22 mouse cellular contexts compared by ENCODE assay signal in genomic region chr1:184717016-184717568, GRCm38 (mm10). TPM values are rescaled to one million over a fixed set of nuclear protein-coding genes. Genes with fewer than 3 reads are reported as not detected.
DNase-seq lines count a peak whose midpoint lies in the region; ATAC-seq and TF ChIP-seq lines count a peak whose summit lies in the region.
"Had no signal": no experiment of that assay in that cellular context is flagged by ENCODE, and none has a peak within 500 bp of the region (broad histone marks: within the 10 kb centered on the region; RNA-seq: fewer than 3 reads in every experiment).

No protein-coding gene starts in this region.

- under 1% methylated on average over 18 of the region's 18 CpGs for WGBS in hindbrain, embryonic 11.5 days
- WGBS in hindbrain, embryonic 13.5 days, result under 1% methylated on average over 18 of the region's 18 CpGs
- under 1% methylated on average over 18 of the region's 18 CpGs for WGBS in neural tube, embryonic 11.5 days
- WGBS in forebrain, embryonic 15.5 days, result under 1% methylated on average over 18 of the region's 18 CpGs

- peak; percentile 46; the same call in 1 of the 2 replicates for ATAC-seq in hindbrain, embryonic 11.5 days (ENCODE audit: low FRiP score)
- ATAC-seq in hindbrain, embryonic 13.5 days (ENCODE audit: low FRiP score), result no peak
- 0 out of 2 replicates have a peak, but pooled peaks have one; percentile 51 for ATAC-seq in neural tube, embryonic 11.5 days (ENCODE audit: insufficient read depth, low FRiP score, low TSS enrichment)
- ATAC-seq in forebrain, embryonic 15.5 days (replicated peaks), result no peak
- ATAC-seq: intestine, postnatal 0 days; liver, postnatal 0 days; lung, postnatal 0 days had no signal

- H3K27me3 ChIP-seq in hindbrain, embryonic 11.5 days (ENCODE audit: control insufficient read depth, insufficient read depth, low read length), result peaks cover 76% of the 10 kb centered on the region
- H3K27me3 ChIP-seq in hindbrain, embryonic 13.5 days, result peaks cover 100% of the 10 kb centered on the region
- H3K27me3 ChIP-seq in neural tube, embryonic 11.5 days (ENCODE audit: control insufficient read depth, insufficient read depth, low read length), result peaks cover 83% of the 10 kb centered on the region
- H3K27me3 ChIP-seq in forebrain, embryonic 15.5 days, result peaks cover 91% of the 10 kb centered on the region

- H3K9me3 ChIP-seq in hindbrain, embryonic 11.5 days (ENCODE audit: control insufficient read depth, low read length), result no peaks in the 10 kb centered on the region
- H3K9me3 ChIP-seq in hindbrain, embryonic 13.5 days, result no peaks in the 10 kb centered on the region
- no peaks in the 10 kb centered on the region for H3K9me3 ChIP-seq in neural tube, embryonic 11.5 days (ENCODE audit: control insufficient read depth, low read length)
- no peaks in the 10 kb centered on the region for H3K9me3 ChIP-seq in forebrain, embryonic 15.5 days
- H3K9me3 ChIP-seq: embryonic facial prominence, embryonic 15.5 days; heart, embryonic 15.5 days; neural tube, embryonic 13.5 days had no signal

- H3K36me3 ChIP-seq in hindbrain, embryonic 11.5 days (ENCODE audit: control insufficient read depth, insufficient read depth, low read length), result no peaks in the 10 kb centered on the region
- H3K36me3 ChIP-seq in hindbrain, embryonic 13.5 days, result no peaks in the 10 kb centered on the region
- no peaks in the 10 kb centered on the region for H3K36me3 ChIP-seq in neural tube, embryonic 11.5 days (ENCODE audit: control insufficient read depth, insufficient read depth, low read length)
- H3K36me3 ChIP-seq in forebrain, embryonic 15.5 days, result no peaks in the 10 kb centered on the region
- H3K36me3 ChIP-seq: embryonic facial prominence, embryonic 15.5 days; heart, embryonic 15.5 days; neural tube, embryonic 13.5 days had no signal

- no peak overlapping the region for H3K27ac ChIP-seq in hindbrain, embryonic 11.5 days (ENCODE audit: low read depth, low read length)
- H3K27ac ChIP-seq in hindbrain, embryonic 13.5 days, result no peak overlapping the region
- no peak overlapping the region for H3K27ac ChIP-seq in neural tube, embryonic 11.5 days (ENCODE audit: low read depth, low read length)
- H3K27ac ChIP-seq in forebrain, embryonic 15.5 days (replicated peaks), result no peak overlapping the region
- H3K27ac ChIP-seq: embryonic facial prominence, embryonic 15.5 days; heart, embryonic 15.5 days; left cerebral cortex, adult 2 months; macrophage; neural tube, embryonic 13.5 days had no signal

- DNase-seq in hindbrain, embryonic 11.5 days (ENCODE audit: low spot score), result peak; percentile 56
- DNase-seq in brain, embryonic 14.5 days (ENCODE audit: low read depth), result peak; percentile 22
- DNase-seq in embryo, embryonic 11 days, result peak; percentile 51
- peak; percentile 57 for DNase-seq in neural tube, embryonic 11.5 days (ENCODE audit: low spot score)
- DNase-seq in testis, postnatal 10 days (ENCODE audit: low spot score), result no peak
- DNase-seq: adrenal gland, postnatal 25 days; cerebellum, adult 9-11 months; heart, postnatal 4 days; layer of hippocampus, adult 9-11 months; left cerebral cortex, postnatal 4 days; liver, postnatal 0 days; thymus, adult 2 months; thymus, postnatal 4 days had no signal

- TF ChIP-seq POLR2A in brain, embryonic 14.5 days (IDR thresholded peaks at IDR 0.05; ENCODE audit: borderline replicate concordance, extremely low read depth, insufficient read depth, insufficient read length, poor library complexity, severe bottlenecking), result no peak

- H3K4me1 ChIP-seq in hindbrain, embryonic 11.5 days (replicated peaks; ENCODE audit: control insufficient read depth, insufficient read depth, low read length), result no peaks in the 10 kb centered on the region; the same call in 1 of the 2 replicates
- no peaks in the 10 kb centered on the region for H3K4me1 ChIP-seq in hindbrain, embryonic 13.5 days (replicated peaks)
- 0 out of 2 replicates have a peak, but pooled peaks cover 4% of the 10 kb centered on the region for H3K4me1 ChIP-seq in neural tube, embryonic 11.5 days (ENCODE audit: control insufficient read depth, insufficient read depth, low read length)
- H3K4me1 ChIP-seq in forebrain, embryonic 15.5 days, result 0 out of 2 replicates have a peak, but pooled peaks cover 2% of the 10 kb centered on the region

- no peak overlapping the region for H3K4me3 ChIP-seq in hindbrain, embryonic 11.5 days (ENCODE audit: low read depth, low read length)
- no peak overlapping the region for H3K4me3 ChIP-seq in hindbrain, embryonic 13.5 days
- no peak overlapping the region for H3K4me3 ChIP-seq in neural tube, embryonic 11.5 days (ENCODE audit: low read depth, low read length)
- no peak overlapping the region for H3K4me3 ChIP-seq in forebrain, embryonic 15.5 days
- H3K4me3 ChIP-seq: embryonic facial prominence, embryonic 15.5 days; heart, embryonic 15.5 days; left cerebral cortex, adult 2 months; neural tube, embryonic 13.5 days had no signal

- no peak overlapping the region for H3K9ac ChIP-seq in hindbrain, embryonic 11.5 days (ENCODE audit: low read depth, low read length)
- H3K9ac ChIP-seq in hindbrain, embryonic 13.5 days, result no peak overlapping the region
- H3K9ac ChIP-seq in neural tube, embryonic 11.5 days (ENCODE audit: low read length), result no peak overlapping the region
- H3K9ac ChIP-seq in forebrain, embryonic 15.5 days (replicated peaks), result no peak overlapping the region
- H3K9ac ChIP-seq: embryonic facial prominence, embryonic 15.5 days; heart, embryonic 15.5 days; liver, postnatal 0 days; neural tube, embryonic 13.5 days had no signal

- no peak overlapping the region for H3K4me2 ChIP-seq in hindbrain, embryonic 11.5 days (replicated peaks; ENCODE audit: low read depth, low read length)
- H3K4me2 ChIP-seq in hindbrain, embryonic 13.5 days, result no peak overlapping the region
- no peak overlapping the region for H3K4me2 ChIP-seq in neural tube, embryonic 11.5 days (ENCODE audit: low read depth)
- H3K4me2 ChIP-seq in forebrain, embryonic 15.5 days (replicated peaks), result no peak overlapping the region
- H3K4me2 ChIP-seq: embryonic facial prominence, embryonic 15.5 days; heart, embryonic 15.5 days; neural tube, embryonic 13.5 days had no signal

- TF ChIP-seq CTCF in brain, embryonic 14.5 days (IDR thresholded peaks at IDR 0.05; ENCODE audit: borderline replicate concordance, extremely low read depth, insufficient read depth, insufficient read length), result no peak

RNA-seq across cellular contexts. Expression of gene Hlx, which starts 15.3 kb away (rescaled TPM):
- 3.9 and 4.1 TPM in 2 replicates for polyA plus RNA-seq in hindbrain, embryonic 11.5 days (2014; fragmentation: Nextera tagmentation; extraction: Ambion mirVana)
- polyA plus RNA-seq in hindbrain, embryonic 13.5 days (2015; fragmentation: Nextera tagmentation; extraction: Ambion mirVana), result 1.2 and 2.9 TPM in 2 replicates
- 0.92 and 2.0 TPM in 2 replicates for polyA plus RNA-seq in brain, embryonic 14.5 days (2012; rRNA removed)
- 9.3 and 12.4 TPM in 2 replicates for polyA plus RNA-seq in neural tube, embryonic 11.5 days (2014; fragmentation: Nextera tagmentation; extraction: Ambion mirVana)
- polyA plus RNA-seq in forebrain, embryonic 15.5 days (2015; fragmentation: Nextera tagmentation; extraction: Ambion mirVana), result 1.1 and 1.5 TPM in 2 replicates

Comparison
In these comparisons a context has a peak if more than half of its experiments do, and no peak if none do; other contexts are left out.
1. ATAC-seq: peak in hindbrain, embryonic 11.5 days (single experiment) and neural tube, embryonic 11.5 days (single experiment); none in hindbrain, embryonic 13.5 days (single experiment) and forebrain, embryonic 15.5 days (single experiment).